Mouse (Mus musculus) midbrain, embryonic 15.5 days (tissue): Measurements from ENCODE around the gene Krtap4-1. TPM values are rescaled to one million over a fixed set of nuclear protein-coding genes. Genes with fewer than 3 reads are reported as not detected.
"Not testable (repeated sequence)": the region's sequence is repeated elsewhere in the genome, so short reads cannot be mapped to it uniquely, and the experiment has no call there.

Experiments
- ATAC-seq: fragments of 200-750 bp; cut with Nextera tagmentation; replicated peaks from 2 replicates; pipeline ENCODE4 v1.8.0; 2017; ENCODE audit warnings: moderate TSS enrichment
- H3K27ac ChIP-seq: fragments of 300-500 bp; sonication (generic); 2 replicates; pipeline ENCODE4 v1.5.1; 2015; ENCODE audit warnings: mild to moderate bottlenecking, inconsistent platforms
- H3K27me3 ChIP-seq: fragments of 300-500 bp; sonication (generic); replicated peaks from 2 replicates; pipeline ENCODE4 v1.6.1; 2015; ENCODE audit warnings: inconsistent platforms
- H3K36me3 ChIP-seq: fragments of 300-500 bp; sonication (generic); replicated peaks from 2 replicates; pipeline ENCODE4 v1.6.1; 2015; ENCODE audit warnings: inconsistent platforms
- H3K4me1 ChIP-seq: fragments of 300-500 bp; sonication (generic); 2 replicates; pipeline ENCODE4 v1.6.1; 2015; ENCODE audit warnings: inconsistent platforms
- H3K4me2 ChIP-seq: fragments of 300-500 bp; sonication (generic); 2 replicates; pipeline ENCODE4 v1.6.1; 2015; ENCODE audit warnings: inconsistent platforms, mild to moderate bottlenecking, moderate library complexity
- H3K4me3 ChIP-seq: fragments of 300-500 bp; sonication (generic); 2 replicates; pipeline ENCODE4 v1.5.1; 2015; ENCODE audit warnings: mild to moderate bottlenecking, inconsistent platforms
- H3K9ac ChIP-seq: fragments of 300-500 bp; sonication (generic); 2 replicates; pipeline ENCODE4 v1.6.1; 2015; ENCODE audit warnings: mild to moderate bottlenecking, inconsistent platforms
- H3K9me3 ChIP-seq: fragments of 300-500 bp; sonication (generic); 2 replicates; pipeline ENCODE4 v1.6.1; 2016; ENCODE audit warnings: inconsistent platforms
- WGBS: fragments of 180-500 bp; shearing (Covaris S2); methylation state at CpG from one replicate; pipeline ENCODE4 v1.1.7; 2015; ENCODE audit warnings: mixed read lengths; 5-methylcytosine and 5-hydroxymethylcytosine counted together
- polyA plus RNA-seq: library from polyadenylated mRNA; unstranded; fragments of >200 nt; fragmentation: Nextera tagmentation; extraction: Ambion mirVana; gene quantifications from 2 replicates; pipeline ENCODE4 v1.2.1, GENCODE M21; 2015

The Krtap4-1 gene
- polyA plus RNA-seq, 1 experiment from 2014 or later = not detected

DNA sequence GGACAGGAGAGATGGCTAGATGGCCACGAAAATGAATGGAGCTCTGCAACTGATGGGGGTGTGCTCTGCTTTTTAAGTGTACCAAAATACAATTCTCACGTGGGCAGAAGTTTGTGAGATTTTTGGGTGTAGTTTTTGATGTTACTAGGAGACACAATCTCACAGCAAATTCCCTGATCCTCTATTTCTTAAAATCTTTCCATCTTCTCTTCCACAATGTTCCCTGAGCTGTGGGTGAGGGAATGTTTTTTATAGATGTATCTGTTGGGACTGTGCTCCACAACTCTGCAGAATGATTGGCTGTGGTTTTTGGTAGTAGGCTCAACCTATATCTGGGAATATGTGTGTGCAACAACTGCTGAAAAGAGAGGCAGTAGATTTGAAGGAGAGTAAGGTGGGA is 5.3 kb upstream of the Krtap4-1 start:
- no peaks in the 10 kb centered on the region for H3K36me3 ChIP-seq
- H3K4me3 ChIP-seq = no peak overlapping the region
- H3K27me3 ChIP-seq = no peaks in the 10 kb centered on the region
- H3K4me2 ChIP-seq = no peak overlapping the region
- 84% methylated on average over 2 of the region's 2 CpGs for WGBS
- no peak overlapping the region for H3K27ac ChIP-seq
- H3K4me1 ChIP-seq = 0 out of 2 replicates have a peak, but pooled peaks cover 5% of the 10 kb centered on the region
- H3K9ac ChIP-seq = no peak overlapping the region
- no peaks in the 10 kb centered on the region for H3K9me3 ChIP-seq
- ATAC-seq = no peak

DNA sequence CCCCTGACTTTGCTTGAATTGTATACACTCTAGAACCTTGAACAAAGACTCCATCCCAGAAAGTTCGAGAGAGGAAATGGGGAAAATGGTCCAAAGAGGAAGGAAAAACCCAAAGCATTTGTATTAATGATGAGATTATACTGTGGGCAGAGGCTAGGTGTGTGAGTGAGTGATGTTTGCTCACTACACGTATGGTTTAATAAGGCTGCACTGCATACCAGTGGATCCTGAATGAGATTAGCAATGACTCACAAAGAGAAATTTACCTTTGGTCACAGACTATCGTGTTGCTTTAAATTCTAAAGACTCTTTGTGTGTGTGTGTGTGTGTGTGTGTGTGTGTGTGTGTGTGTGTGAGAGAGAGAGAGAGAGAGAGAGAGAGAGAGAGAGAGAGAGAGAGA is 2.9 kb upstream of the Krtap4-1 start:
- H3K4me2 ChIP-seq = no peak overlapping the region
- WGBS = 80% methylated on average over 3 of the region's 3 CpGs

DNA sequence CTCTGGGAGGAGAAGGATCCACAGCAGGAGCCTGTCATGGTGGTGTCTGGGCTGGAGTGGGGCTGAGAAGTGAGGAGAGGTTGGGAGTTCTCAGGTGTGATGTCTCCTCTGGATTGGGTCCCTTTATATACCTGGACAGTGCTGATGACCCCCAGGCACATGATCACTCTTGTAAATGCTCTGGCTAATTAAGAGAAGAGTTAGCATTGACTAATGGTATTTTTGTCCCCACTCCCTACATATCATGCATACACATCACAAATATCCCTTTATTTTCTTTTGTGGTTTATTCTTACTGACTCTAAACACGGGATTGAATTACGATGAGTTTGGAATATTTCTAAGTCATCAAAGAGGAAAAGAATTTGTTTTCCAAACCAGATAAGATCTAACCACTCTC is 7.7 kb downstream of the Krtap4-1 start, which contains the start of gene Gm11562:
Gm11562 (minus strand) TSS at position 101 of the 400 bp plus-strand sequence.
- H3K9me3 ChIP-seq = no peaks in the 10 kb centered on the region
- H3K4me2 ChIP-seq = no peak within 1 kb of the TSS
- H3K27me3 ChIP-seq = no peaks in the 10 kb centered on the region
- no peak within 1 kb of the TSS for H3K9ac ChIP-seq
- H3K4me1 ChIP-seq = no peaks in the 10 kb centered on the region
- no peak within 1 kb of the TSS for H3K27ac ChIP-seq
- WGBS = 85% methylated on average over 2 of the region's 2 CpGs
- H3K36me3 ChIP-seq = no peaks in the 10 kb centered on the region
- H3K4me3 ChIP-seq = no peak within 1 kb of the TSS
- no peak for ATAC-seq

More for the DNA sequence above, 2.9 kb upstream of the Krtap4-1 start:
- Histone ChIP-seq H3K4me1 (0 out of 2 replicates have a peak, but pooled peaks cover 5% of the 10 kb centered on the region), H3K9ac (no peak overlapping the region), H3K4me3 (no peak overlapping the region), H3K27ac (no peak overlapping the region), H3K27me3 (no peaks in the 10 kb centered on the region), H3K36me3 (no peaks in the 10 kb centered on the region), H3K9me3 (no peaks in the 10 kb centered on the region)
- ATAC-seq = no peak

DNA sequence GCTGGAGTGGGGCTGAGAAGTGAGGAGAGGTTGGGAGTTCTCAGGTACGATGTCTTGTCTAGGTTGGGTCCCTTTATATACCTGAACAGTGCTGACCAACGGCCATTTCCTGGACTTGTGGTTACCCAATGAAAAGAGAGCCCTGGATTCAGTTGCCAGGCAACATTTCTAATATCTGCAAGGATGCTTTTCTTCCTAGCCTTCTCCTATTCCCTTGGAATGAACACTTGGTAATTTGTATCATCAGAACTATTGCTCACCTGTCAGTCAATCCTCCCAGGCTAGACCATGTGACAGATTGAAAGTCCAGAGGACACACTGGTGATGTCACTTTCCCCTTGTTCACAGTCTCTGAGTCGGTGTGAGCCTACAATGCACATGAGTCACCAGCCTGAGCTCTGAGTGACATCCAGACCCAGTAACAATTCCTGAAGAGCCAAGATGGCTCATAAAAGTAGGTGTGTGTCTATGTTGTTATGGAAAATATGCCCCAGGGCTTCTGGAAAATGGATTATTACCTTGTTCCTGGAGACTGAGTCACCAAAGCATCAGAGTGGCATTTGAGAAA is 13.2 kb downstream of the Krtap4-1 start, which contains the start of gene Krtap2-4:
Krtap2-4 (minus strand) TSS at position 51 of the 568 bp plus-strand sequence.
- Histone ChIP-seq H3K36me3 (no peaks in the 10 kb centered on the region), H3K4me3 (no peak within 1 kb of the TSS), H3K4me2 (no peak within 1 kb of the TSS), H3K4me1 (no peaks in the 10 kb centered on the region), H3K27me3 (no peaks in the 10 kb centered on the region), H3K27ac (no peak within 1 kb of the TSS), H3K9me3 (no peaks in the 10 kb centered on the region), H3K9ac (no peak within 1 kb of the TSS)
- WGBS = 68% methylated on average over 3 of the region's 3 CpGs
- ATAC-seq = no peak

DNA sequence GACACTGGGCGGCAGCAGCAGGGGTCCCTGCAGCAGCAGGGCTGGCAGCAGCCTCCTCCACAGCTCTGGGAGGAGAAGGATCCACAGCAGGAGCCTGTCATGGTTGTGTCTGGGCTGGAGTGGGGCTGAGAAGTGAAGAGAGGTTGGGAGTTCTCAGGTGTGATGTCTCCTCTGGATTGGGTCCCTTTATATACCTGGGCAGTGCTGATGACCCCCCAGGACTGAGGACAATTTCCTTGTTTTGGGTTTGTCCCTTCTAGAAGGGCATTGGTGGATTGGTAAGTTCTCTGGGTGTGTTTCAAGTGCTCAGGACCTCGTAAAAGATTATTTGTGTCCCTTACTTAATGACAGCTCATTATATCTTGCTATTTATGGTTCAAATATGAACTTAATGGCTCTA is 17.9 kb downstream of the Krtap4-1 start, which contains the start of gene Gm11937:
Gm11937 (minus strand) TSS at position 101 of the 400 bp plus-strand sequence.
- ATAC-seq = not testable (repeated sequence)

DNA sequence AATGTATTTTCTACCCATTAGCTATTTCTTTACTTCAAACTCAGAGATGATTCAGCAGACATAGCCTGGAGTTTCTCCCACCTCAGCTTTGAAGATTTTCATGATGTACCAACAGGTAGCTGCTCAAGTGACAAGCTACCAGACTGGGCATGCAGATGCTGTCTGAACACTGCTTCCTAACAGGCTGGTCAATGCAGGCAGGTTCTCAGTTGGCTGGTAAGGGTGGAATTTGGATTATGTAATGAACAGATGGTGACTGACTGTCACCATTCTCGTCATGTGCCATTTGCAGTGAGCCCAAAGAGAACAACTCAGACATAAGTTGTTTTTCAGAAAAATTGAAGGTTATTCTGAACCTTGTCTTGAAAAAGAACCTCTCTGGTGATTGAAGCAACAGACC is 18.9 kb downstream of the Krtap4-1 start:
- WGBS = 73% methylated on average over 1 of the region's 1 CpGs
- H3K36me3 ChIP-seq = no peaks in the 10 kb centered on the region

More for the DNA sequence above, 17.9 kb downstream of the Krtap4-1 start, which contains the start of gene Gm11937:
- not testable (repeated sequence) for H3K4me2 ChIP-seq, H3K9me3 ChIP-seq, H3K4me1 ChIP-seq, H3K4me3 ChIP-seq, H3K27me3 ChIP-seq, H3K27ac ChIP-seq, H3K36me3 ChIP-seq, H3K9ac ChIP-seq
- 78% methylated on average over 1 of the region's 2 CpGs for WGBS

DNA sequence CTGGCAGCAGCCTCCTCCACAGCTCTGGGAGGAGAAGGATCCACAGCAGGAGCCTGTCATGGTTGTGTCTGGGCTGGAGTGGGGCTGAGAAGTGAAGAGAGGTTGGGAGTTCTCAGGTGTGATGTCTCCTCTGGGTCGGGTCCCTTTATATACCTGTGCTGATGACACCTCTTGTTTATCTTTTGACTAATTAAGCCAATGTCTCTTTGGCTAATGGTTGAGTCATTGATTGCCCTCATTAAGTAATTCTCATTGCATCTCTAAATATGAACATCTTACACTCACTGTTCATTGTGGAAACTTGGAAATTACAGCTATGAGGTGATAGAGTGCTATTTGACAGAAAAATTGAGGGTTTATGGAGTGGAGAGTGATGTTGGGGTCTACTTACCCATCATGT is 24.8 kb downstream of the Krtap4-1 start, which contains the start of gene Gm11938:
Gm11938 (minus strand) TSS at position 101 of the 400 bp plus-strand sequence.
- H3K4me1 ChIP-seq, ATAC-seq, H3K36me3 ChIP-seq, H3K27ac ChIP-seq, H3K9ac ChIP-seq, H3K9me3 ChIP-seq, H3K4me3 ChIP-seq, H3K4me2 ChIP-seq, H3K27me3 ChIP-seq: not testable (repeated sequence)
- 78% methylated on average over 1 of the region's 1 CpGs for WGBS

More for the DNA sequence above, 18.9 kb downstream of the Krtap4-1 start:
- no peak for ATAC-seq
- H3K27me3 ChIP-seq = no peaks in the 10 kb centered on the region
- no peaks in the 10 kb centered on the region for H3K4me1 ChIP-seq
- H3K4me2 ChIP-seq = no peak overlapping the region
- no peak overlapping the region for H3K9ac ChIP-seq
- no peaks in the 10 kb centered on the region for H3K9me3 ChIP-seq
- H3K27ac ChIP-seq = no peak overlapping the region
- no peak overlapping the region for H3K4me3 ChIP-seq

DNA sequence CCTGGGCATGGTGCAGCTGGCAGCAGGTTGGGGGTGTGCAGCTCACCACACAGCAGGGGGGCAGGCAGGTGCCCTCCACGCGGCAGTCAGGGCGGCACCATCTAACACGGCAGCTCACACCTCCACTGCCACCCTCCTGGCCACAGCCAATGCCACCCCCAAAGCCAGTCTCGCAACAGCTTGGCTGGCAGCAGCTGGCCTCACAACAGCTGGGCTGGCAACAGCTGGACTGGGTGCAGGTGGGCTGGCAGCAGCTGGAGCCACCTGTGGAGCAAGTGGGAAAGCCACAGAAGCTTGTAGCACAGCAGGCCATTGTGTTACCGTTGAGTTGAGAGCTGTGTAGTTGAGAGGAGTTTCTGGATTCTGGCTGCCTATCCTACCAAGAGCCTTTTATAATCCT is 30.3 kb downstream of the Krtap4-1 start, which contains the start of gene Krtap9-3:
Krtap9-3 (minus strand) TSS at position 364 of the 400 bp plus-strand sequence.
- WGBS = 88% methylated on average over 6 of the region's 6 CpGs

DNA sequence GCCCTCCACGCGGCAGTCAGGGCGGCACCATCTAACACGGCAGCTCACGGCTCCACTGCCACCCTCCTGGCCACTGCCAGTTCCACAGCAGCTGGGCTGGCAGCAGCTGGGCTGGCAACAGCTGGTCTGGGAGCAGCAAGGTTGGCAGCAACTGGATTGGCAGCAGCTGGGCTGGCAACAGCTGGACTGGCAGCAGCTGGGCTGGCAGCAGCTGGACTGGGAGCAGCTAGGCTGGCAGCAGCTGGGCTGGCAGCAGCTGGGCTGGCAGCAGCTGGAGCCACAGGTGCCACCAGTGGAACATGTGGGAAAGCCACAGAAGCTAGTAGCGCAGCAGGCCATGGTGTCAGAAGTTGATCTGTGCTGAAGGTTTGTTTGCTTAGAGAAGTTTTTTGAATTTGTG is 37.1 kb downstream of the Krtap4-1 start, which contains the start of gene Krtap1-3:
Krtap1-3 (minus strand) TSS at position 359 of the 400 bp plus-strand sequence.
- Histone ChIP-seq H3K36me3 (no peaks in the 10 kb centered on the region), H3K4me2 (no peak within 1 kb of the TSS), H3K27me3 (no peaks in the 10 kb centered on the region), H3K27ac (no peak within 1 kb of the TSS), H3K4me1 (no peaks in the 10 kb centered on the region), H3K9ac (no peak within 1 kb of the TSS), H3K4me3 (no peak within 1 kb of the TSS), H3K9me3 (no peaks in the 10 kb centered on the region)
- no peak for ATAC-seq
- WGBS = 89% methylated on average over 6 of the region's 6 CpGs

More for the DNA sequence above, 30.3 kb downstream of the Krtap4-1 start, which contains the start of gene Krtap9-3:
- not testable (repeated sequence) for H3K27me3 ChIP-seq, H3K36me3 ChIP-seq, H3K4me1 ChIP-seq, H3K4me3 ChIP-seq, ATAC-seq, H3K27ac ChIP-seq, H3K9ac ChIP-seq, H3K4me2 ChIP-seq, H3K9me3 ChIP-seq

DNA sequence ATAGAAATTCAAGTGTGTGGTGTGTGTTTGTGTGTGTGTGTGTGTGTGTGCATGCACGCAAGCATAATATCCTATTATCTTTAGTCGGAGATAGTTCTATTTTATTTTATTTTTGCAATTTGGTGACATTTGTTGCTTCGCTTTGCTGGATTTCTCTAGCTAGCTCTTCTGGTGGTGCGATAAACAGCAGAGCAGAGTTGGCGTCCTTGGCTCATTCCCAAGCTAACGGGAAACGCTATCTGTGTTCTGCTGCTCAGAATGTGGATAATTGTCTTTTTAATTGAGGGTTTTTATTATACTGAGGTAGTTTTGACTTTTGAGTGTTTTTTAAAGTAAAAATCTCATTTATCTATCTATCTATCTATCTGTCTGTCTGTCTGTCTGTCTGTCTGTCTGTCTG is 42.9 kb downstream of the Krtap4-1 start:
- WGBS = 87% methylated on average over 7 of the region's 7 CpGs
- H3K27me3 ChIP-seq = no peaks in the 10 kb centered on the region
- ATAC-seq = no peak
- H3K9ac ChIP-seq = no peak overlapping the region
- H3K4me3 ChIP-seq = no peak overlapping the region
- H3K4me2 ChIP-seq = no peak overlapping the region
- H3K36me3 ChIP-seq = no peaks in the 10 kb centered on the region
- H3K4me1 ChIP-seq = no peaks in the 10 kb centered on the region
- no peak overlapping the region for H3K27ac ChIP-seq
- no peaks in the 10 kb centered on the region for H3K9me3 ChIP-seq

DNA sequence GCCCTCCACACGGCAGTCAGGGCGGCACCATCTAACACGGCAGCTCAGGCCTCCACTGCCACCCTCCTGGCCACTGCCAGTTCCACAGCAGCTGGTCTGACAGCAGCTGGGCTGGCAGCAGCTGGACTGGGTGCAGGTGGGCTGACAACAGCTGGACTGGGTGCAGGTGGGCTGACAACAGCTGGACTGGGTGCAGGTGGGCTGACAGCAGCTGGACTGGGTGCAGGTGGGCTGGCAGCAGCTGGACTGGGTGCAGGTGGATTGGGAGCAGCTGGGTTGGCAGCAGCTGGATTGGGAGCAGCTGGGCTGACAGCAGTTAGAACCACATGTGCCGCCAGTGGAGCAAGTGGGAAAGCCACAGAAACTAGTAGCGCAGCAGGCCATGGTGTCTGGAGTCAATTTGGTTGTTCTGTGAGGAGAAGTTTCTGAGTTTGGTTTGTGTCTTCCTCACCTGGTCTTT is 44.8 kb downstream of the Krtap4-1 start, which contains the start of gene Krtap1-4:
Krtap1-4 (minus strand) TSS at position 410 of the 460 bp plus-strand sequence.
- no peaks in the 10 kb centered on the region for H3K4me1 ChIP-seq
- no peak for ATAC-seq
- no peaks in the 10 kb centered on the region for H3K36me3 ChIP-seq
- H3K4me3 ChIP-seq = no peak within 1 kb of the TSS
- H3K27me3 ChIP-seq = no peaks in the 10 kb centered on the region
- no peak within 1 kb of the TSS for H3K27ac ChIP-seq
- no peak within 1 kb of the TSS for H3K4me2 ChIP-seq
- H3K9me3 ChIP-seq = no peaks in the 10 kb centered on the region
- WGBS = 89% methylated on average over 5 of the region's 5 CpGs
- no peak within 1 kb of the TSS for H3K9ac ChIP-seq

DNA sequence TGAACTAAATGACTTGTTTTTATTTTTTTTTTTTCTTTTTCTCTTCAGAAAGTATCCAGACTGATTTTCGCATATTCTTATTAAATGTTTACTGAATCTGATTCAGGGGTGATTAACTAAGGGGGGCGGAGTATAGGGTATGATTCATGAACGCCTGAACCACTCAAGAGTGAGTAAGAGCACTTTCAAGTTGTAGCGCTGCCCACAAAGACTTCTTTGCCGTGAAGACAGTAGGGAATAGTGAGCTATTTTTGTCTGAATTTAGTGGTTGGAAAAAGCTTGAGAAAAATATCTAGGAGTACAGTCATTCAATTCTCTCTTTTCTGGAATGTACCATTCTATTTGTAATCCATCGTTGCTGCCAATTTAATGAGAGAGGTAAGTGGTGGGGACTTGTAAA is 46.5 kb downstream of the Krtap4-1 start:
- no peak overlapping the region for H3K4me3 ChIP-seq
- no peak for ATAC-seq
- H3K9me3 ChIP-seq = no peaks in the 10 kb centered on the region
- 85% methylated on average over 6 of the region's 6 CpGs for WGBS
- H3K27me3 ChIP-seq = no peaks in the 10 kb centered on the region
- no peak overlapping the region for H3K9ac ChIP-seq
- H3K4me2 ChIP-seq = no peak overlapping the region
- no peaks in the 10 kb centered on the region for H3K36me3 ChIP-seq
- no peaks in the 10 kb centered on the region for H3K4me1 ChIP-seq
- no peak overlapping the region for H3K27ac ChIP-seq

DNA sequence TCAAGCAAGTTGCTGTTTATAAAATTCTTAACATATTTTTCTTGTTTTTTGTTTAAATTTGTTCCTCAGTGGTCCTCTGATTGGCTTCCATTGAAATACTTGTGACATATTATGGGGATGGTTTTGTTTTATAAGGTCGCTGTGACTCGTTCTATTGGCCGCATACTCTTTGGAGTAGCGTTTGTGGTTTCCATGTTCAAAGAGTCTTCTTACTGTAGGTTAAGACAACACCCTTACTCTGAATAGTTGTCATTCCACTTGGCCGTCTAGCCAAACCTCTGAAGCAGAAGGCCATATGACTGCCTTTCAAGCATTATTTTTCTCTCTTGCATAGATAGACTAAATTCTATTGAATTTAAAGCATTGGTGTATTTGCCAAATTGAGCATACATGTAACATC is 47.0 kb downstream of the Krtap4-1 start:
- no peaks in the 10 kb centered on the region for H3K36me3 ChIP-seq
- H3K27me3 ChIP-seq = no peaks in the 10 kb centered on the region
- no peak overlapping the region for H3K27ac ChIP-seq
- H3K9me3 ChIP-seq = no peaks in the 10 kb centered on the region
- no peaks in the 10 kb centered on the region for H3K4me1 ChIP-seq
- no peak overlapping the region for H3K4me2 ChIP-seq
- H3K9ac ChIP-seq = no peak overlapping the region
- ATAC-seq = no peak
- 95% methylated on average over 5 of the region's 5 CpGs for WGBS
- H3K4me3 ChIP-seq = no peak overlapping the region
